Mouse (Mus musculus): ENCODE measurements around the gene Pitx2.

Gene Pitx2

DNA sequence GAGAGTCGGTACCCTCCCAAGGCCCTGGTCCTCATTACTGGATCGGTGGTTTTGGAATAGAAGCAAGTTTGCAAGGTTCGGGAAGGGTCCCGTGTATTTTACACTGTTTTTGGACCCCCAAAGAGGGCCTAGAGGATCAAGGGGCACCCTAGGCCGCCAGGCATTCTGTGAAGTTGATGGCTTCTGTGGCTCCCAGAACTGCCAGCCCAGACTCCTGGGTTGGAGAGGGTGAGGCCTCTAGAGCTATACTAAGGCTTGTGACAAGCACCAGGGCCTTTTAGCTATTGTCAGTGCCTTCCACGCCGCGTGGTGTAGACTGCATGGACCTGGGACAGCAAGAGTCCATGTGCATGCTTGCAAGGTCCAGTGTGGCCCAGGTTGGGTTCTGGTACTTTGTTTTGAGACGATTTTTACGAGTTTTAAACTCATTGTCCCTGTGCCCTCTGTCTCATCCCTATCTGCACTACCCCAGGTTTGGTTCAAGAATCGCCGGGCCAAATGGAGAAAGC is 18.2 kb downstream of the Pitx2 start:
- DNase-seq (ENCODE audit: low spot score): no peak

DNA sequence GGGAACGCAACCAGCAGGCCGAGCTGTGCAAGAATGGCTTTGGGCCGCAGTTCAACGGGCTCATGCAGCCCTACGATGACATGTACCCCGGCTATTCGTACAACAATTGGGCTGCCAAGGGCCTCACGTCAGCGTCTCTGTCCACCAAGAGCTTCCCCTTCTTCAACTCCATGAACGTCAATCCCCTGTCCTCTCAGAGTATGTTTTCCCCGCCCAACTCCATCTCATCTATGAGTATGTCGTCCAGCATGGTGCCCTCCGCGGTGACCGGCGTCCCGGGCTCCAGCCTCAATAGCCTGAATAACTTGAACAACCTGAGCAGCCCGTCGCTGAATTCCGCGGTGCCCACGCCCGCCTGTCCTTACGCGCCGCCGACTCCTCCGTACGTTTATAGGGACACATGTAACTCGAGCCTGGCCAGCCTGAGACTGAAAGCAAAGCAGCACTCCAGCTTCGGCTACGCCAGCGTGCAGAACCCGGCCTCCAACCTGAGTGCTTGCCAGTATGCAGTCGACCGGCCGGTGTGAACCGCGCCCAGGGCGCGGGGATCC is 18.8 kb downstream of the Pitx2 start:
- DNase-seq (ENCODE audit: low spot score): no peak

DNA sequence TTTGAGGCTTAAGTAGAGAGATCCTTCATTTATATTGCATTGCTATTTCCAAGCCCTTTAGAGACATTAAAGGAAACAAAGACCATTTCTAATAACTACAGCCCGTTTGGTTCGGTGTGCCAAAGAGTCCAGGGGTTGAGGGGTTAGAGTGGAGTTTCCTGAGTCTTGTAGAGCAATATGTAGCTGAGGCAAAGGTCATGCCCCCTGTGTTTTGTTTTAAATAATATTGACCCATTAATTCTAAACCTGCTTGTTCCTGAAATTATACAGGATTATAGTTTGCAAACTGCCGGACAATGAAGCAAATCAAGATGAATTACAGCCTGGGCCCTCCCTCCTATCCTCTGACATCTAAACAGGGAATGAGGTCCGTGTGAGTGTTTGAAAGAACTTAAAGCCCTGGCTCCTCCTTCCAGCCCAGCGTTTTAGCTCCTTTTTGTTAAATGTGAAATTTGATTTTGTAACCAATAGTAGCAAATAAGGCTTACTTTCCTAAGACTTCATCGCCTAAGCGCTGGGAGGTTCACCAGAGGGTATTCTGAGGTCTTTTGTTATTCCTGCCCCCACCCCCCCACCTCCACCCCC is 20.5 kb downstream of the Pitx2 start:
- no peak for DNase-seq (ENCODE audit: low spot score)

DNA sequence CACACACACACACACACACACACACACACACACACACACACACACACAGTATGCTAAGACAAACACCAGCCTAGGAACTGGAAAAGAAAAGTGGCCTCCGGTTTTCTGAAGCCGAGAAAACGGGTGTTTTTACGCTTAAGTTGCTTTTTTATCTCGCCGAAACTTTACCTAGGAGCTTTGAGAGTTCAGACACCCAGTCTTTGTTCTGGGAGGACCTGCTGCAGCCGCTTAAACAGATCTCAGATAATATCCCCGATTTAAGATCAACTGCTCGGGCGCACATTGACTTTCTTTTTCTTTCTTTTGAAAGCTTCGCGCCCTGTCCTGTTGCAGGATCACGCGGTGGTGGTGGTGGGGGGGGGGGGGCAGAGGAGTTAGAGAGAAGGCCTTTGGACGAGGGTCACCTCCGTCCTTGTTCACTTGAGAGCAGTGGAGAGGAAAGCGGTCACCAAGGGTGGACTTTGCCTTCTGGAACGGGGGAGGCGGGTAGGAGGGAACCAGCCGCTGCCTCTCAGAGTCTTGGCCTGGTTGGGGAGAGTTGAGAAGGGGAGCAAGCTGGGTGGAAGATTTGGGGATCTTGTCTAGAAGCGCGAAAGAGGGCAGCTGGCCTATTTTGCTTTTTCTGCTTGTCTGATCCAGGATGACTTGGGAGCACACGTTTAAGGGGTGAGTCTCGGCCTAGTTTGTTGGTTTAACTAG is 21.2 kb downstream of the Pitx2 start:
- no peak for DNase-seq (ENCODE audit: low spot score)

DNA sequence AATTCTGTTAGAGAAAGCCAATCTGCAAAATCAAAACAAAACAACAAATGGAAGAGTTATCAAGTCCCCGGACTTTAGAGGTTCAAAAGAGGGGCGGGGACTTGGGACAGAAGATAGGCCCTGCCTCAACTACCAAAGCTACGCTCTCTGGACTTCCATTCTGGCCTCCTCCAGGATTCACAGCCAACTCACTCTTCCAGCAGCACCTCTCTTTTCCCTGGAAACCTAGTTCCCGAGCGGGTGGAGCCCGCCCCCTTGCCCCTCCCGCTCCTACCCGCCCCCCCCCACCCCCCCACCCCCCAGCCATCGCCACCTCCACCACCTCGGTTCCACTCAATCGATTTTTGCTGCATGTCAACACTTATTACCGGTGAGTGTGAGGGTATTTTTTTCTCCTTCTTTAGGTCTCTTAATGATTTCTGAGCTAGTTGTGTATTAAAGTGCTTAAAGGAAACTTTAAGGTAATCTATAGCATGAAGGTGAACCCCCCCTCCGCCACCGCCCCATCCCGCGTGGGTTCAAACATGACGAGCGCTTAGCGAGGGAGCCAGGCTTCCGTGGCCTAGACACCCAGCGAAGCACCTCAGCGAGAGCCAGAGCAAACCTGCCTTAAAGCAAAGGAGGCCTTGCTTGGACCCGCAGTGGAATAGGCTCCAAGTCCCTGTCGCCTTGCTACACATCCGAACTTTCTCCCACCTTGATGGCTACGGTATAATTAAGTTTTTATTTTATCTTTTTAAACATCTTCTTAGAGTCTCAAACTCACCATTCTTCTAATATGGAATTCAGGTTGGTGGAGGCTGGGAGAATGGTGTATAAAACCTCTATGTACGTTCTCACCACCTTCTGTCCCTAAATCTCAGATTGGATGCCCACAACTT is 21.9 kb downstream of the Pitx2 start:
- no peak for DNase-seq (ENCODE audit: low spot score)

DNA sequence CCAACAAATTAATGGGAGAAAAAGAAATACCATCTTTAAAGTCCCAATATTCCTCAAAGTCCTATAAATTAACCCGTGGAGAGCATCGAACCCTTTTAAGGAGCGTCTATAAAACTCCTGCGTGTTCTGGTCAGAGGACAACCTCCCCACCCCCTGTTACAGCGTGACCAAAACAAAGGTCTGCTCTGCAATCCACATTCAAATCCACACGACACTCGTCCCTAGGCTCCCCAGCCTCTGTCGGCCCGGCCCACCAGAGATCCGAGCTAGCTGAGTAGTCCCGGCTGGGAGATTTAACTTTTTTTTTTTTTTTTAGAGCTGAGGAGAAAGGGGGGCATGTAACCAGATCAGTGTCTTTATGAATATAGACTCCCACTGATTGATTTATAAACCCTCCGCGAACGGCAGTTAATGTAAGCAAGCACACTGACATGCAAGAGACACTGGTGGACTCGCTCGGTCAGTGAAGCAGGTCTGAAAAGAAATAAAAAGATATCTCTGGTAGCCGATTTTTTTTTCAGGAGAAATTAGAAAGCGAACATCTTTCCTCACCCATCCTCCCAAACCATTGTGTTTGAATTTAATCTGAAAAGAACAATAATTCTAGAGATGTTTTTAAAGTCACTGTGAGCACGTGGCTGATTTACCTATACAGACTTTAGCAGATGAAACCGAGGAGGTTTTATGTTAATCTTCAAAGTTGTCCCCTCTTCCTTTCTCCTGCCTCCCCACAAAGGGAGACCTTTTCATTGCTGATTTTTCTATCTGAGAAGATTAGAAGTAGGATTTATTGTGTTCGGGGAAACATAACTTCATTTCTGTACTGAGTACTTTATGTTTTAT is 23.0 kb downstream of the Pitx2 start:
- no peak for DNase-seq (ENCODE audit: low spot score)

DNA sequence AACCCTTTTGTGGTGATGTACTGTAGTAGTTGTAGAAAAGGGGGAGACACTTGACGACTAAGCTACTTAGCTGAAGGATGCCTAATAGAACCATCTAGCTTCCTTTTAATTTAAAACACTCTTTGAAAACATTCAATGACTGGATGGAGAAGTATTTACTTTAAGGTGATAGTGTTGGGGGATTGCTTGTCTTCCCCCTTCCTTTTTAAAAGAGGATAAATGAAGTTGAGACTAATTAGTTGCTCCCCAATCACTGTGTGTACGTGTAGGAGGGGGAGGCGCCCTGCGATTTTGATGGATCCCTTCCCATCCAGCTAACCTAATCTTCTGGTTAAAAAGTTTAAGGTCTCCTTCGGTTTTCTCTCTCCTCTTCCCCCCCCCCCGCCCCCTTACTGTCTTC is 23.7 kb downstream of the Pitx2 start:
- DNase-seq (ENCODE audit: low spot score): no peak

DNA sequence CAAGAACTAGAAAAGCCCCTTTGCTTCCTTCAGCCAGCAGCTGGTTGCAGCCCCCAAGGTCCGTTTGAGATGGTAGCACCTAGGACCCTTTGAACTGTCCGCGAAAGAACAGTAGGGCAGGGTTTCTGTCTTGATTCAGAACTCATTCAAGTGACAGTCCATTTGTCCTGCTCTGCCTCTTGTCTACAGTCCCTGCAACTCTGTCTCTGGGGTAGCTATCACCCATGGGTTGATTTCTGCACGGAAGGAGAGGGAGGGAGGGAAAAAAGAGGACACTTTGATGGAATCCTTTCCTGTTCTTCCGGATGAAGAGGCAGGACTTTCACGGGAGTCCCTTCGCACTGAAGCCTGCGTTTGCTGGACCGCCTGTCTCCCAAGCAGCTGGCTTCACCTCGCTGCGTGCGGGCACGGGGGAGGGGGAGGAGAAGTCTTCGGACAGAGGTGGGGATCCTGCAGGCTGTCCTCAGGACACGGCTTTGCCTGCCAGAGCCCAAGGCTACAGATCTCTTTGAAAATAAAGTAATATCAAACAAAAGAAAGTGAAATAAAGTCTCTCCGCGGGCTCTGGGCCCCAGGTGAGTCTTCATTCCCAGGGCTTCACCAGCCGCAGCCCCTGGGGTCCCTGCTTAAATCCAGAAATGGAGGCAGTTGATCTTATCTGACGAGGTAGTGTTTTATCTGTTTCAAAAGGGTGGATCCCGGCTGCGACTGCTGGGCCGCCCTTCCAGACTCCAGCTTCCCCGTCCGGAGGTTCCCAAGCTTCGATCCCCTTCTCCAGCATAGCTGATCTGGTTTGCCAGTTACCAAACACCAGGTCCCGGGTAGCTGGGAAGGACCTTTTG is 24.5 kb downstream of the Pitx2 start:
- DNase-seq (ENCODE audit: low spot score): no peak

DNA sequence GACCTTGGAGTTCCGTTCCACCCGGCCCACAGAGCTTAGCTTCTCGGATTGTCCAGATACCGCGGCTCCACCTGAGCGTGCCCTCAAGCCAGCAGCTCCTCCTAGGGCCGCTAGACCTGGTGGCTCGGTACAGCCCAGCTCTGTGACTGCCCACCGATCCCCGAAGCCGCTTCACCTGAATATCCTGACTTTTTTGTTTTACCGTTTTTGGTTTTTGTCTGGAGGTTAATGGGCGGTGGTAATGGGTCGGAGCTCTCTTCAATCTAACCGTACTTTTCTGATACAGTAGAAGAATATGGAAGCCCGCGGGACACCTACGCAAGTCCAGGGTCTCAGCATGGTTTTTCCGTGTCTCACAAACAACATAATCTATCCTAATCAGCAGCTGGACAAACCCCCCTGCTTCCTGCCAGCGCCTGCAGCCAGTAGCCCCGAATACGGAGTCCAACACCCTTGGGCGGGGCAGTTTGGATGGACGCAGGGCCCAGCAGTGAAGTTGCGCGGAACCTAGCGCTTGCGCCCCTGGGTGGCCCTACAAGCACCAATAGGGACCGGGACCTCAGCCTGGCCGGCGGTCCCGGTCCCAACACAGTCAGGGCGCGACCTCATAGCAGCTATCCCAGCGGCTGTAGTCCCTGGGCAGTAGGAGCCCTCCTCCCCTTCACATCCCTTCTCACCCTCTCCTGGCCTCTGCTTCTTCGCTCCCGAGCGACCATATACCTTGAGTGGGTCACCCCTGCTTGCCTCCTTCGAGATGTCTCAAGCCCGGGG is 25.3 kb downstream of the Pitx2 start:
- DNase-seq (ENCODE audit: low spot score): no peak

DNA sequence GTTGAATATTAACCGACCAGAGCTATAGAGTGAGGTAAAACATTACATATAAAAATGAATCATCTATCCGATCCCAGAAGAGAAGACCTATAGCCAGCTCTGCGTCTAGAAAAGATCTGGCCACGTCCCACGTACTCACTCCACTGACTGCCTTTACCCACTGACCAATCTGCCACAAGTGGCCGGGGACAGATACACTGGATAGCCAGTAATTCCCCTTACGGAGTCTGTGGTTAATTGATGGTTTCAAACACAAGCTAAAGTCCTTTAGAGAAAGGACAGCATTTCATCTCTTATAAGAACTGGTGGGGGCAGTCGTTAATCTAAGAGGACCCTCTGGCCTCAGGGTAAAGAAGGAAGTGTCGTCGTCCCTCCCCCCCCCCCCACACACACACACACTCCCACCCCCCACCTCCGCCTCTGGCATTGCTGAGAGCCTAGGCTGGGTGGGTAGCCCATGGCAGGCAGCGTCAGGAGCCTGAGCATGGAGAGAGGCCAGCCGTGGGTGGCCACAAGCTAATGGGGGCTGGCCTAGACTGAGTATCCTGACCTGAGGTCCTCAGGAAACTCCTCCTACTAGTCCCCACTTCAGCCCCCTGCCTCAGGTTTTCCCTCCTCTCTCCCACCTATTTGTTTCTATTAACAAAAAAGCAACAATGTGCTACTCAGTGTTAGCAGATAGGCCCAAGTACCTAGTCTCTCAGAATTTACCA is 26.1 kb downstream of the Pitx2 start:
- DNase-seq (ENCODE audit: low spot score): no peak

DNA sequence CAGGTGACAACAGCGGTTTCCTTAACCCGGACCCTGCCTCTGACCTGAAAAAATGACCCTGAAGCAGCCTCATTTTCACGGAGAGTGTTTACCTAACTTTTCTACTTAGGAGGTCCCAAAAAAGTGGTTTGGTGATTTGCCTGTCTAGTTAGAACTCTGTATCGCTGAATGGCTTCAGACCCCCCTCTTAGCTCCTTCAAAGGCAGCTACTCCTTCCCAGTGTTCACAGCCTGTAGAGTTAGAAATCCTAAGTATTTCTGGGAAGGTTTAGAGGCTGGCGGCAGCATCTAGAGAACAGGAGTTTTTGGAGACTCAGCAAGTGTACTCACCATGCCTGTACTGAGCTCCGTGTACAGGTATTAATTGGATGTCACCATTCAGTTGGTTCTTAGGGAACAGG is 27.0 kb downstream of the Pitx2 start:
- no peak for DNase-seq (ENCODE audit: low spot score)

DNA sequence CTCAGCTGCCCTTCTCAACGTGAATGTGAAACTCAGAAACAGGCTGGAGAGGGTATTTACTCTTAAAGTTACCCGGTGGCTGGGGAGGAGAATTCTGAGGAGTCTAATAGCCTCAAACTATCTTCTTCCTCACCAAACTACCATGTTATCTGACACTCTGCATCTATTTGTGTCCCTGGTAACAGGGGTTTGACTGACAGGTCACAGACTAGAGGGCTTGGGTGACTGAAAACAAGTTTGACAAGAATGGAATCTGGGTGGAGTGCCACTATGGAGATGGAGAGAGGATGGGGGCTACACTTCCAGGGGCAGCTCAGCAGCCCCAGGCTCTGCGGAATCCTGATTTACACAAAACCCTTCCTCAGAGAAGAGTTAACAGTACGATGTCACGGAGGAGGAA is 27.7 kb downstream of the Pitx2 start:
- DNase-seq (ENCODE audit: low spot score): no peak

DNA sequence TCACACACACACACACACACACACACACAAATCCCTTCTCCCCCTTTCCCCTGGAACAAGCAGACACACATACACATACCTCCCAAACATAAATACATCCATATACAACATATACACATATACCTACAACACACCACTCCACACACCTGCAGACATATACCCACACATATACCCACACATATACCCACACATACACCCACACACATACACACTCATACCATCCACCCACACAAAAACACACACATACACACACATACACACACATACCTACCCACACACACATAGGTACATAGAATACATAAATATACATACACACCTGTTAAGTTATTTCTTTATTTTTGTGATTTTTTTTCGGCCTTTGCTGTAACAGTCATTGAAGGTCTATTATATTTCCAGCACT is 38.3 kb downstream of the Pitx2 start:
- DNase-seq (ENCODE audit: low spot score): no peak

DNA sequence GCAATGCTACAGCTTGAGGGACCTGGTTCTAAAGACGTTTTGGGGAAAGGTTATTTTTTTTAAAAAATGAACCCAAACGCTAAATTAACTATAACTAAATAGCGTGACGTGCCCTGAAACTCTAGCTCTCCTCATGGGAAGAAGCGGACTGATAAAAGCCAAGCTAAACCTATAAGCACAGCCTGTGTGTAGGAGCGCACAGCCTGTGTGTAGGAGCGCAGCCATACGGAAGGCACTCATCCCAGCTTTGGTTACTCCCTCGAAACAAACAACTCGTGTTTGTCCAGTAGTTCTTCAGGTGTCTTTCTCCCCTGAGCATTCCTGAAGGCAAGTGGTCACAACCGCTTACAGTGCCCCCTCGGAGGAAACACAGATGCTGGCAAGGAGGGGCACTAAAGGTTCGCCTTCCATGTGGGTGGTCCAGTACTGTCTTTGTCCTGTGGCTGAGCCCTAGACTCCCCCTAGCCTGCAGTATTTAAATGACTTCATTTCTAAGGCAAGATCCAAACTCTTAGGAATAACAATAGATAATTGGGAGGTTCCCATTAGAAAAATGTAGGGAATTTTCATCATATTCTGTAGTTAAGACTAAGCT is 39.1 kb downstream of the Pitx2 start:
- DNase-seq (ENCODE audit: low spot score): no peak

DNA sequence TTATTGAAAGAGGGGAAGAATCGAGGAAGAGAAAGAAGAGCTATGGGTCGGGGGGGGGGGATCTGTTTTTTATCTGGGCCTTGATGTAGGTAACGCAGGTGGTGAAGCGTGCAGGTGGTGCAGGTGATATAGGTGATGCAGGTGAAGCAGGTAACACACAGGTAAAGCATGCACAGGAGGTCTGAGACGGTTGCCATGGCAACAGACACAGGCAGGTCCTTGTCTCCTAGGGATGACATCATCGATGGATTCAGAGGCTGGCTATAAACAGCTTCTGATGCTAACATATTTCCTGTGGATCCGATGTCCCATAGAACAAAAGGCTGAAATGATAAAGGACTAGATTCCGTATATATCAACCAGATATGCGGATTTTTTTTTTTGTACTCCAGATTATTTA is 51.3 kb downstream of the Pitx2 start:
- no peak for DNase-seq (ENCODE audit: low spot score)

DNA sequence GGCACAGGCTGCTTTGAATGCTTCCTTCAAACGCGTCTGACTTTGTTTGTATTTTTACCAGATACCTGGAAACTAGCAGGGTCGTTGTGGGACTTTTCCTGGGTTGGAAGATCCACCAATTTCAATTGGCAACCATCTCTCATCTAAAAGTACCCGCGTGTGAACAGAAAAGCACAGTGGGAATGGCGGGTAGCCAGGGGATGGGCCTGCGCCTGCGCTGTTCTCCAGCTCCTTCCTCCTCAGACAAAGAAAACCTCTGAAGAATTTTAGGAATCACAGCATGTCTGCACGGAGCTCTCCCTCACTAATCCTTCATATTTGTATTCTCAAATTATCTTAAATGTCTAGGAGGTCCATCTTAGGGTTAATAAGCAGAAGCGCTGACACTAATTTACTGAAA is 54.6 kb downstream of the Pitx2 start:
- no peak for DNase-seq (ENCODE audit: low spot score)

DNA sequence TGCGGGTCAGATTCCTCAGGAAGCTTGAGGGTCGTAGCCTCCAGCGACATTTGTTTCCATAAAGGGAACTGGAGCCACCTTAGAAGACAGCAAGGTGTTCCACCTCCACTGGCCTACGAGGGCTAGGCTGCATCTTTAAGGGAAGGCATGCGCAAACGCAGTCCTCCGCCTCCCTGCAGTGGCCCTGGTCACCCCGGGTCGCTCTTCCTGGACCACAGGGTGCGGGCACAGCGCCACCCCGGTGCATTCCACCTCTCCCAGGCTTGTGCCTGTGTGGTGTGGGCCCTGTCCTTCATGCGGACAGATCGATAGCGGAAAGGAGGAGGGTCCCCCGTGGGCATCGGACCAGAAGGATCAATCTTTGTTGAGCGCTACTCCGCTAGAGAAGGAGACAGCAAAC is 56.6 kb downstream of the Pitx2 start:
- no peak for DNase-seq (ENCODE audit: low spot score)

DNA sequence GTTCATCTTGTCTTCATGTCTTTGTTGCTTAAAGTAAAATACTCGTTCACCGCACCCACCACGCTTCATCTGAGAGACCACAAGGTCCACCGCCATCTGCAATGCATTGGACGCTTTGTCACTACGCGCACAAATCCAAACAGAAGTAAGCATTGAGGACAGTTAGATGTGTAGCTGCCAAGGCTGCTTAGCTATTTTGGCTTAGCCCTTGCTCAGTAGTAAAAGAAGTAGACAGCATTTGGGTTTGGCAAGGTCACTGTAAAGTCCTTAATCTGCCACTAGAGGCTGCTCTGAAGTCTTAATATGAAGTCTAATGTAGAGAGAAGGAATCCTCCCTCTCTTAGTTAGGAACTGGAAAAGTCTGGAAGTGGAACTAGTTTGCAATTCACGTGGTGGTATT is 57.1 kb downstream of the Pitx2 start:
- no peak for DNase-seq (ENCODE audit: low spot score)

DNA sequence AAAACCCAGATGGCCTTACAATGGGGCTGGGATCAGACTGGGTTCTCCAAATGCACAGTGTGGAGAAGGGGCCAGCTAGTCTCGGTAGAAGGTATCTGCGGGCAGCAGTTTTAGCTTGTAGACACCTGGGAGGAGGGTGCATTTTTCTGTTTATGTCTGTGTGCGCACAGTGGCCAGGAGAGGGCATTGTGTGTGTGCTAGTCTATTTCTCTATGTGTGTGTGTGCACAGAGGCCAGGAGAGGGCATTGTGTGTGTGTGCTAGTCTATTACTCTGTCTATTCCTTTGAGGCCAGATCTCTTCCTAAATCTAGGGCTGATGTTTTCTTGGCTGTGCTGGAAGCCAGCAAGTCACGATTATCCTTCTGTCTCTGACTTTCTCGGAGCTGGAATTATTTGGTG is 58.8 kb downstream of the Pitx2 start:
- DNase-seq (ENCODE audit: low spot score): no peak

Data from ovary, postnatal 10 days (tissue).